Mouse (Mus musculus) forebrain, embryonic 11.5 days (tissue): ENCODE results near the gene Rplp0. TPM values are rescaled to one million over a fixed set of nuclear protein-coding genes. Genes with fewer than 3 reads are reported as not detected.
"Not testable (repeated sequence)": the region's sequence is repeated elsewhere in the genome, so short reads cannot be mapped to it uniquely, and the experiment has no call there.

Experiments
- ATAC-seq: fragments of 200-750 bp; cut with Nextera tagmentation; replicated peaks from 2 replicates; pipeline ENCODE4 v1.8.0; 2017; ENCODE audit warnings: moderate TSS enrichment; ENCODE audit not compliant: low FRiP score
- DNase-seq: peaks from one replicate; pipeline ENCODE4 v3.0.0-alpha.2; 2017; ENCODE audit warnings: low spot score
- H3K27ac ChIP-seq: fragments of 300-500 bp; sonication (generic); 2 replicates; pipeline ENCODE4 v1.5.1; 2014; ENCODE audit warnings: low read depth, low read length
- H3K27me3 ChIP-seq: fragments of 300-500 bp; sonication (generic); 2 replicates; pipeline ENCODE4 v1.6.1; 2014; ENCODE audit warnings: mild to moderate bottlenecking, low read length, mixed read lengths; ENCODE audit not compliant: control insufficient read depth, insufficient read depth
- H3K36me3 ChIP-seq: fragments of 300-500 bp; sonication (generic); 2 replicates; pipeline ENCODE4 v1.6.1; 2014; ENCODE audit warnings: mild to moderate bottlenecking, low read length, moderate library complexity, mixed read lengths; ENCODE audit not compliant: control insufficient read depth, insufficient read depth
- H3K4me1 ChIP-seq: fragments of 300-500 bp; sonication (generic); replicated peaks from 2 replicates; pipeline ENCODE4 v1.6.1; 2014; ENCODE audit warnings: low read length, mixed read lengths; ENCODE audit not compliant: control insufficient read depth, insufficient read depth
- H3K4me2 ChIP-seq: fragments of 300-500 bp; sonication (generic); 2 replicates; pipeline ENCODE4 v1.6.1; 2014; ENCODE audit warnings: low read depth, mild to moderate bottlenecking, low read length, moderate library complexity, mixed read lengths; ENCODE audit not compliant: severe bottlenecking
- H3K4me3 ChIP-seq: fragments of 300-500 bp; sonication (generic); 2 replicates; pipeline ENCODE4 v1.5.1; 2014; ENCODE audit warnings: low read depth, low read length
- H3K9ac ChIP-seq: fragments of 300-500 bp; sonication (generic); 2 replicates; pipeline ENCODE4 v1.6.1; 2014; ENCODE audit warnings: low read length
- H3K9me3 ChIP-seq: fragments of 300-500 bp; sonication (generic); 2 replicates; pipeline ENCODE4 v1.6.1; 2016; ENCODE audit warnings: low read length, mixed read lengths; ENCODE audit not compliant: control insufficient read depth
- WGBS: fragments of 180-500 bp; shearing (Covaris S2); extraction: QIAGEN DNeasy Blood & Tissue Kit; methylation state at CpG from one replicate; pipeline ENCODE4 v1.1.7; 2014; 5-methylcytosine and 5-hydroxymethylcytosine counted together
- polyA plus RNA-seq: library from polyadenylated mRNA; unstranded; fragments of >200 nt; fragmentation: Nextera tagmentation; extraction: Ambion mirVana; gene quantifications from 2 replicates; pipeline ENCODE4 v1.2.1, GENCODE M21; 2014

Gene Rplp0
- polyA plus RNA-seq, 1 experiment from 2014 or later: 1,156 TPM

DNA sequence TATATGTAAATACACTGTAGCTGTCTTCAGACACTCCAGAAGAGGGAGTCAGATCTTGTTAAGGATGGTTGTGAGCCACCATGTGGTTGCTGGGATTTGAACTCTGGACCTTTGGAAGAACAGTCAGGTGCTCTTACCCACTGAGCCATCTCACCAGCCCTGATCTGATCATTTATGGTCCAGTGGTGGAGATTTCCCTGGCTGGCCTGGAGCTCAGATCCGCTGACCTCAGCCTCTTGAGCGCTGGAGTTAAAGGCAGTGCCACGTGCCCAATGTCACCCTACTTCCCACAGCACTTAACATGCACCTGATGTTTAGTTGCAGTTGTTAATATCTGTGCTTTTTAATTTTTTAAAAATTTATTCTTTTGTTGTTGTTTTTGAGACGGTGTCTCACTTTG, 18.4 kb downstream of the Rplp0 start:
- H3K4me2 ChIP-seq, DNase-seq, H3K9me3 ChIP-seq, H3K4me3 ChIP-seq, H3K4me1 ChIP-seq, H3K27ac ChIP-seq, ATAC-seq, H3K27me3 ChIP-seq, H3K9ac ChIP-seq: not testable (repeated sequence)
- 96% methylated on average over 4 of the region's 4 CpGs for WGBS
- peaks cover 36% of the 10 kb centered on the region for H3K36me3 ChIP-seq

DNA sequence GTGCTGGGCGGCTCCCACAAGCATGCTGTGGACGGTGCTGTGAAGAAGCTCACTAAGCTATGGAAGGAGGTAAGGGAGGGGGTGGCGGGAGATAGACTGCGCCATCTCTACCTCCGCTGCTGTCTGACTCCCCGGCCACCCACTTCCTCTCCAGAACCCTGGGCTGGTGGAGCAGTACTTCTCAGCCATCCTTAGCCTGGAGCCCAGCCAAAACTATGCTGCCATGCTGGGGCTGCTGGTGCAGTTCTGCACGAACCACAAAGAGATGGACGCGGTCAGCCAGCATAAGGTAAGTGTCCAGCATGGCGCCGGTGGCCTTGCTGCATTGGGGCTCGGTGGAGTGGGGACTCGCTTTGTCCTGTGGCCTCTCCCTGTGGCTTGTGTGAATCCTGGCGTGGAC, 19.7 kb downstream of the Rplp0 start:
- Histone ChIP-seq H3K4me2 (no peak overlapping the region), H3K9me3 (peaks cover 3% of the 10 kb centered on the region; the same call in 1 of the 2 replicates), H3K36me3 (peaks cover 40% of the 10 kb centered on the region), H3K4me1 (no peaks in the 10 kb centered on the region), H3K4me3 (no peak overlapping the region), H3K9ac (no peak overlapping the region), H3K27ac (no peak overlapping the region), H3K27me3 (no peaks in the 10 kb centered on the region)
- WGBS: 96% methylated on average over 14 of the region's 14 CpGs
- DNase-seq (no peak), ATAC-seq (no peak)

DNA sequence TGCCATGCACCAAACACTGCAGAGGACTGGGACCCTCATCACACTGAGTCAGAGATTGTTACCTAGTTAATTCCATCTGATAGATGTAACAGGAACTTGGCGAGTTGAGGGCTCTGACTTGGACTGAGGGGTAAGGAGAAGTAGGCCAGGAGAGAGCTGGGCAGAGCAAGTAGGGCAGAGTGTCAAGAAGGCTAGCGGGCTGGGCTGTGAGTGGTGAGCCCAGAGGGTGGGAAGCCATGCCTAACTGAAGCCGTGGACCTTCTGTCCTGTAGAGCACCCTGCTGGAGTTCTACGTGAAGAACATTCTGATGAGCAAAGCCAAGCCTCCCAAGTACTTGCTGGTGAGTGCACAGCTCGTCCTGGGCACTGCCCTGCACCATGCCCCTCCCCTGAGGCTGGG, 20.1 kb downstream of the Rplp0 start:
- no peak overlapping the region for H3K9ac ChIP-seq
- no peaks in the 10 kb centered on the region for H3K4me1 ChIP-seq
- no peak overlapping the region for H3K4me3 ChIP-seq
- WGBS: 93% methylated on average over 5 of the region's 5 CpGs
- no peak overlapping the region for H3K27ac ChIP-seq
- H3K9me3 ChIP-seq: peaks cover 3% of the 10 kb centered on the region; the same call in 1 of the 2 replicates
- DNase-seq (no peak), ATAC-seq (no peak)
- no peaks in the 10 kb centered on the region for H3K27me3 ChIP-seq
- H3K4me2 ChIP-seq: no peak overlapping the region
- peaks cover 41% of the 10 kb centered on the region for H3K36me3 ChIP-seq

DNA sequence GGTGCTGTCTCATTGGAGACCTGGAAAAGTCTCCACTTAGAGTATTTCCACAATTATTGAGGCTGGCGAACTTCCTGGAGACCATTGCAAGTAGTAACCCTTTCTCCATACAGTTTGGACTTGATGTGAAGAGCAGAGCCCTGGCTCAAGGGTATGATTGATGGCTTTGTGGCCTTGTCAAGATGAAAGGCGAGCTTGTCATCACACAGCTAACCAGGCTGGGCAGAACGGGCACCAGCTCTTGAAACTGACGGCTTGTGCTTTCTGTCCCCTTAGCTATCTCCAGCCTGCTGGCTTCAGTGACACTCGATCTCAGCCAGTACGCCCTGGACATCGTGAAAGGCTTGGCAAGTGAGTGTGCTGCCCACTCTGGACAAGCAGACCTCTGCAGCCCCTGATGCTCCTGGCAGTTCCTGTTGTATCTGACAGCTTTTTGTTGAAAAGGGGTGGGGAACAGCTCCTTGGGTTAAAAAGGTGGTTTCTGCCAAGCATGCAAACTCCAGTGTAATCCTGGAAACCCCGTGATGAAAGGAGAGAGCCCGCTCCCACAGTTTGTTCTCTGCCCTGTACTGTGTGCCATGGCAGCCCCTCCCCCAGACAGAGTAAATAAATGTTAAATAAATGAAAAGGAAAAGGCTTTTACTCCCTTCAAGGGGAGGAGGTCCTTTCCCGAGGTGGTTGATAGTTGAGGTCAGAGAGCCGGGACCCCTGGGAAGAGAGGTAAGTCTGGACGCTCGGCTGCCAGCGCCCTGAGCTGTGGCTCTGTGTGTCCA, 21.1 kb downstream of the Rplp0 start:
- ATAC-seq: no peak
- no peak for DNase-seq
- H3K36me3 ChIP-seq: peaks cover 45% of the 10 kb centered on the region
- H3K4me2 ChIP-seq: no peak overlapping the region
- no peaks in the 10 kb centered on the region for H3K27me3 ChIP-seq
- WGBS: 92% methylated on average over 14 of the region's 14 CpGs
- no peak overlapping the region for H3K4me3 ChIP-seq
- H3K9ac ChIP-seq: no peak overlapping the region
- H3K4me1 ChIP-seq: no peaks in the 10 kb centered on the region
- H3K9me3 ChIP-seq: peaks cover 3% of the 10 kb centered on the region; the same call in 1 of the 2 replicates
- H3K27ac ChIP-seq: no peak overlapping the region

DNA sequence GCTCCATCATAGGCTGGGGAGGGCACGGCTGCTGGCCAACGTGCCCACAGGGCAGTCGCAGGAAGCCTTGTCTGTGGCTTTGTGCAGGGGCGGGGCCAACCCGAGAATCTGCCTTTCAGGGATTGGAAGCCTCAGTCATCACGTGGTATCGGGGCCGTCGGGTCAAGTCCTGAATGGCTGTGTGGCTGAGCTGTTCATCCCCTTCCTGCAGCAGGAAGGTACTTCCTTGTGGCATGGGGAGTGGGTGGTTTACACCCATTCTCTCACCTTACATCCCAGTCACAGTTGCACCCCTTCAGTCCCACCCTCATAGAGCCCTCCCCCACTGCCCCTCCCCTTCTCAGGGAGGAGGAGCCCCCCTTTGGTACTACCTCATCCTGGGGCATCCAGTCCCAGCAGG, 22.4 kb downstream of the Rplp0 start:
- H3K4me3 ChIP-seq: no peak overlapping the region
- no peak overlapping the region for H3K27ac ChIP-seq
- H3K9ac ChIP-seq: no peak overlapping the region
- H3K36me3 ChIP-seq: peaks cover 42% of the 10 kb centered on the region
- ATAC-seq (no peak), DNase-seq (no peak)
- H3K4me2 ChIP-seq: no peak overlapping the region
- H3K4me1 ChIP-seq: no peaks in the 10 kb centered on the region
- no peaks in the 10 kb centered on the region for H3K27me3 ChIP-seq
- H3K9me3 ChIP-seq: peaks cover 3% of the 10 kb centered on the region; the same call in 1 of the 2 replicates
- 95% methylated on average over 9 of the region's 9 CpGs for WGBS

DNA sequence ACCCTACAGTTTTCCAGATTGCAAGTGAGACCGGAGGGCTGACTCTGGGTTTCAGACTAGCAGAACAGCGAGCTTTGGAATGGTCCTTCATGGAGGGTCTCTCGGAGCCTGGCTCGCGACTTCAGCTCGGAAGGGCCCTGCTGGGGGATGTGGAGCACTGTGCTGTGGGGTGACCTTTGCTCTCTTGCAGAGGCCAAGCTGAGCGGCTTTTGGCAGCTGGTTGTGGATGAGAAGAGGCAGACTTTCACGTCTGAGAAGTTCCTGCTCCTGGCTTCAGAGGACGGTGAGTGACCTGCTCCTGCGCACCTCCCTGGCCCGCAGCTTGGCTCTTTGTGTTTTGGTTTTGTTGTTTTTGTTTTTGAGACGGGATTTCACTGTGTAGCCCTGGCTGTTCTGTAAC, 26.3 kb downstream of the Rplp0 start:
- ATAC-seq: no peak
- H3K4me3 ChIP-seq: no peak overlapping the region
- no peak overlapping the region for H3K27ac ChIP-seq
- no peak overlapping the region for H3K4me2 ChIP-seq
- H3K27me3 ChIP-seq: no peaks in the 10 kb centered on the region
- no peaks in the 10 kb centered on the region for H3K4me1 ChIP-seq
- 87% methylated on average over 12 of the region's 12 CpGs for WGBS
- H3K9ac ChIP-seq: no peak overlapping the region
- peaks cover 43% of the 10 kb centered on the region for H3K36me3 ChIP-seq
- no peak for DNase-seq
- H3K9me3 ChIP-seq: peaks cover 3% of the 10 kb centered on the region; the same call in 1 of the 2 replicates

DNA sequence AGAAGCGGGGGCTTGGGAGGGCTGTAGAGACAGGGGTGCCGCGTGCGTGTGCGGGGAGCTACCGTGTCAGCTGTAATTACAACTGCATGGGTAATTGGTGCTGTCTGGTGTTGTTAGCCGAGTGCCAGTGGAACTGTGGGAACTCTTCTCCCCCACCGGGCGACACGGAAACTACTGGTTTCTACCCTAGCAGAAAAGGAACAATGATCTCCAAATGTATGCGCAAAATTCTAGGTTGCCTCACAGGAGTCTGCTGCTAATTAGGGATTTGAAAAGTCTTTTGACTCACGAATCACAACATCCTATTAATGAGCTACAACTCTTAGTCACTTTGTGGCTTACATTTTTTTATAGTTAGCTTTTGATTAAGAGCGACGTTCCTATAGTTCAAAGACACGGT, 26.9 kb downstream of the Rplp0 start:
- Histone ChIP-seq H3K27me3 (no peaks in the 10 kb centered on the region), H3K27ac (no peak overlapping the region), H3K9ac (no peak overlapping the region), H3K4me3 (no peak overlapping the region), H3K4me1 (no peaks in the 10 kb centered on the region), H3K36me3 (peaks cover 42% of the 10 kb centered on the region), H3K4me2 (no peak overlapping the region), H3K9me3 (peaks cover 3% of the 10 kb centered on the region; the same call in 1 of the 2 replicates)
- DNase-seq (no peak), ATAC-seq (no peak)
- 57% methylated on average over 15 of the region's 15 CpGs for WGBS

DNA sequence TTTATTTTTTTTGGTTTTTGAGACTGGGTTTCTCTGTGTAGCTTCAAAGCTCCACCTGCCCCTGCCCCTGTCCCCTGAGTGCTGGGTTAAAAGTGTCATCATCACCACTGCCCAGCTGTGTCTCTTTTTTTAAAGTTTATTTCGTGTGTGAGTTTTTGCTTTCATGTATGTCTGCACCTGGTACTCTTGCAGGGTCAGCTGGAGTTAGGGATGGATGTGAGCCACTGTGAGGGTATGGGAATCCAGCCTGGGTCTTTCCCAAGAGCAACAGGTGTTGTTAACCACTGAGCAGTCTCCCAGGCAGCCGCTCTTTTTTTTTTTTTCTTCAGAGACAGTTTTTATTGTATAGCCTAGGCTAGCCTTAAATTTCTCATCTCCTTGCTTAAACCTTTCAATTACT, 27.5 kb downstream of the Rplp0 start:
- H3K4me3 ChIP-seq: no peak overlapping the region
- no peak for DNase-seq
- H3K4me2 ChIP-seq: no peak overlapping the region
- peaks cover 35% of the 10 kb centered on the region for H3K36me3 ChIP-seq
- ATAC-seq: no peak
- H3K4me1 ChIP-seq: no peaks in the 10 kb centered on the region
- no peak overlapping the region for H3K27ac ChIP-seq
- no peak overlapping the region for H3K9ac ChIP-seq
- H3K9me3 ChIP-seq: peaks cover 3% of the 10 kb centered on the region; the same call in 1 of the 2 replicates
- H3K27me3 ChIP-seq: no peaks in the 10 kb centered on the region
- 93% methylated on average over 2 of the region's 2 CpGs for WGBS

DNA sequence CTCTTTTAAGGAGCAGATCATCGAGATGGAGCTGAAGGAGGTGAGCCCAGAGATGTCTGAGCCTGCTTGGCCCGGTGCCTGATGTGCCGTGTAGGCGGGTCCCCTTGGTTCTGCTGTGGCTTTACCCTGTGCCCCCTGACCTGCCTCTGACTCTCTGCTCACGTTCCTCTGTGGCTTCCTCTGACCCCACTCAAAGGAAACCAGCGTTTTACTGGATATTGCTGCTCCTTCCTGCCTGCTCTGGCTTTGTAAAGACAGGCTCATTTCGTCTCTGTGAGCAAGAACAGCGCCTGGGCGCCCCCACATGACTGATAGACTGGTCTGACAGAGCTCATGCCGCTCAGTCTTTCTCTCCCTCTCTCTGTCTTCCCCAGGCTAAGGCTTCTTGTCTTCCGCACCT, 31.8 kb downstream of the Rplp0 start:
- Histone ChIP-seq H3K9me3 (no peaks in the 10 kb centered on the region), H3K4me1 (no peaks in the 10 kb centered on the region), H3K4me2 (no peak overlapping the region), H3K4me3 (no peak overlapping the region), H3K27me3 (no peaks in the 10 kb centered on the region), H3K36me3 (peaks cover 29% of the 10 kb centered on the region), H3K27ac (no peak overlapping the region), H3K9ac (no peak overlapping the region)
- no peak for ATAC-seq
- 89% methylated on average over 11 of the region's 11 CpGs for WGBS
- no peak for DNase-seq
